Mouse (Mus musculus) frontal cortex, postnatal 36 days (tissue): ENCODE data around the gene AU040320.

Experiments
- DNase-seq, 2 experiments: peaks; one replicate each; pipeline ENCODE4 v3.0.0; 2022; ENCODE audit warnings: low spot score in 2 of 2

The AU040320 gene

DNA sequence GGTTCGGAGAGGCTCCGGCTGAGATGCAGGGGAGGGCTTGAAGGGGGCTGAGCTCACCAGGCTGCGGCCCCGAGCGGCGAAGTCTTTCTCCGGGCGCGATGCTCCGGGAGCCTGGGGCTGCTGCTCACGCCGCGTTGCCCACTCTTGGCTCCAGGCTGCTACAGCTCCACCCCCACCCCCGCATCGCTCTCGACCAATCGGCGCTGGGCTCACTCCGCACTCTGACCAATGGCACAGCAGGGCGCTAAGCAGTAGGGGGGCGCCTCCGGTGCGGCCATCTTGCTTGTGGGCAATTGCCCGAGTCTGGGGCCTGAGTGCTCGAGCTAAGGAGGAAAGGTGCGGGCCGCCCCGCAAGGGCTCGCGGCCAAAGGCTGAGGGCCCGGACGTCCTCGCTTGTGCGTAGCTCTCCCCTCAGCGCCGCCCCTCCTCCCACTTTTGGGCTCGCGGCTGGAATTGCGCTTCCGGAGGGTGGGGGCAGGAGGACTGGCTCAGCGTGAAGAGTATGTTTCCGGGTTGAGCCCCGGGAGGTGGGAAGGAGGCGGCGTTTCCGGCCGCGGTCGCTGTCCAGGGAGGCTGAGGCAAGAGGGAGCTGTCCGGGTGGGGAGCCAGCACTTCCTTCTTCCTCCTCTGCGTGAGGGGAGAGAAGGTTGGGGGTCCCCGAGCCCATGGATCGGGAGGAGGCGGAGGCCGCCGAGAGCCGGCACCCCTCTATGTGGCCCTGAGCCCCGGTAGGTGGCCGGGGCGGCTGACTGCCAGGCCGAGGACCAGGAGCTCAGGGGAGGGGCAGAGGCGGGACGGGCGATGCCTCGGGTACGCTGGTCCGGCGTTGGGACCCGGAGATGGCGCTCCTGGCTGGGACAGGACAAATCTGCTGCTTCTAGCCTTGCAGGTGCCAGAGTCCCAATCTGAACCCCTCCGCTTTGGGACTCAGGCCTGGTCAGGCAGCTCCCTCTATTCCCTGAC is at the start of gene AU040320, which contains the start of gene Ncdn:
TSS of gene AU040320 (plus strand) at position 277 of the 963 bp plus-strand sequence.
TSS of gene Ncdn (minus strand) at position 171 of the 963 bp plus-strand sequence.
- peak; percentile 97 for DNase-seq

DNA sequence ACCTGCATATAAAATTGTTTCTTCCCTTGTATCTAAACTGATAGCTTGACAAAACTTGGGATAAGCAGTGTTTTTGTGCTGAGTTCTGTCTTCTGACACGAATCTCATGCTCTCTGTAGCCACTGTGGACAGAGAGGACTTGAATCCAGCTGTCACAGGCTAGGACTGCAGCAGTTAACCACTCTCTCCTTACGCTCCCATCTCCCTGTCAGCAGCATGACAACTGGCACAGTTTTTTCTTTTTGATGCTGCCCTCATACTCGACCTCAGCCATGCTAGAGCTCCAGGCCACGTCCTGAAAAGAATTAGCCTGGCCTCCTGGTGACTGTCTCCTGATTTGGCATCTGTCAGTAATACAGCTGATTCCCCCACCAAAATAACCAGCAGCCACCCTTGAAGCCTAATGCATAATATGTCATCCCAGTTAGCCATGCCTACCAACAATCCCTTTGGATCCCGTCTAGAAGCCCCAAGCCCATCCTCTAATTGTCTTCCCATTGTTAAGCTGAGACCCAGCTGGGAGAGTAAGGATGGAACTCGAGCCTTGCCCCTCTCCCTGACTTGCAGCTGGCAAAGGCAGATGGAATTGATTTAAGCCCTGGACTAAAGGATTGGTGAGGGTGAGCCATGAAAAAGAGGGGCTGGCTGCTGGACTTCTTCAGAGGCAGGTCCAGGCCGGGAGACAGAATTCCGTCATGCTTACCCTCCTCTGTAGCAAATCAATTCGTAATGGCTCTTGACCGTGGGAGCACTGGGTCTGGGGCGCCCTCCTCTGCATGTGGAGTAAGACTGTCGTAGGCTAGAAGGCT is 46.5 kb upstream of the AU040320 start:
- no peak for DNase-seq

DNA sequence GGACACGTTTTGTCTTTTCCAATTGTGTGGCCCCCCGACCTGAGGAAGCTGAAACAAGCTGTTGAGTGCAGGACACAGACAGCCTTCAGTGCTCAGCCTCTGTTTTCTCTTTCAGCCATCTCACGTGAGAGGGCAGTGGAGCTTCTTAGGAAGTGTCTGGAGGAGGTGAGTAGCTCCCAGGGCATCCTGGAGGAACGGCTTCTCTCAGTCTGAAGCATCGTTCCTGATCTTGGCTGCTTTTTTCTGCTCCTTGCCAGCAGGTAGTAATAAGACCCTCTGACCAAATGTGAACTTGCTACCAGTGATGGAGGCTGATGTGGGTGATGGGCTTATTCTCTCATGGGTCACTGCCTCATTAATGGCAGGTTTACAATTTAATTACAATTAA is 45.9 kb upstream of the AU040320 start:
- DNase-seq: no peak

DNA sequence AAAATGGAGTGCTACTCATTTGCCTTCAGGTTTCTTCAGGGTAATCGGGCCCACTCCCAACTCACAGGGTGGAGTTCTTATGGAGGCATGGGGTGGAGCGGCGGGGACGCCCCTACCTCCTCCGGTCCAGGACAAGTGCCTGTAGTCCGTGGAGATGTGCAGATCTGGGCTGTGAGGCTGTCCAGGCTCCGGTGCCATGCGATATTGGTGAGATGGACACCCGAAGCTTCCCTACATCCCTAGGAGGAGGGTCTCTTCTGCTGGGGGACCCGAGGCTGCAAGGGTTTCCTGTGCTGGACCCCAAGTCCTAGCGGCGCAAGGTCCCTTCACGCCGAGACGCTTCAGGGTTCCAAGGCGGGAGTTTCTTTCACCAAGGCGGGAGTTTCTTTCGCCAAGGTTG is 21.2 kb upstream of the AU040320 start:
- no peak for DNase-seq

DNA sequence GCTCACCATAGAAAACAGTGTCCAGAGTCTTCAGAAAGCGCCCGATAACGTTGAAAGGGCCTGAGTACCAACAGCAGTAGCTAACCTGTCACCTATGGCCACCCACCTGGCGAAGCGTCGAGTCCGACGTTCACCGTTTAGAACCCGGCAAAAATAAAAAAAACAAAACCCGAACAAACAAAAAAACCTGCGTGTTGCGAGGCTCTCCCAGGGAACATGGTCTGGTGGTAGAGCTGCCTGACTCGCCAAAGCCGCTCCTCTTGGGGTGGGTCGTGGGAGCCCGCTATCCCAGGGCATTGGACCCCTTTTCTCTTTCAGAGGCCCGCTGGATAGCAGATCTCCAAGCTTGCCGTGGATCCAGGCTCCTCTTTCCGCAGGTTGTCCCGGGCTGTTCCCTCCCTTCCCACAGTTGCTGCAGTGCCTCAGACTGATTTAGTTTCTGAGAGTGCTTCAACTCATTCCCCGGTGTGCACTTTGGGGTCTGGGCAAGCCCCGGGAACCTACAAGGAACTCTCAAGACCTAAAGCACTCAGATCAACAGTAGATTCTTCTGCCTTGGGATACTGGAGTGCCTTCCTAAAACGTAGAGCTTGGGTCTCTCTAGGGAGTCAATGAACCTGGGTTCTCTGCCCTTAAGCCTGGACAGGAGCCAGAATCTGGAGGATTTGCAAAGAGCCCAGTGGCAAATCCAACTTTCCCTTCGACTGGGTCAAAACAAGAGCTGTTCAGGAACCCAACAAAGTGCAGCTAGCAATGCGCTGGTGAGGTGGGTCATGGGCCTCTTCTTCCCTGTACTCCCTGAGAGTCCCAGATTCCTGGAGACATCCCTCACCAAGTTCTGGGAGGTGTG is 20.6 kb upstream of the AU040320 start:
- DNase-seq: no peak

DNA sequence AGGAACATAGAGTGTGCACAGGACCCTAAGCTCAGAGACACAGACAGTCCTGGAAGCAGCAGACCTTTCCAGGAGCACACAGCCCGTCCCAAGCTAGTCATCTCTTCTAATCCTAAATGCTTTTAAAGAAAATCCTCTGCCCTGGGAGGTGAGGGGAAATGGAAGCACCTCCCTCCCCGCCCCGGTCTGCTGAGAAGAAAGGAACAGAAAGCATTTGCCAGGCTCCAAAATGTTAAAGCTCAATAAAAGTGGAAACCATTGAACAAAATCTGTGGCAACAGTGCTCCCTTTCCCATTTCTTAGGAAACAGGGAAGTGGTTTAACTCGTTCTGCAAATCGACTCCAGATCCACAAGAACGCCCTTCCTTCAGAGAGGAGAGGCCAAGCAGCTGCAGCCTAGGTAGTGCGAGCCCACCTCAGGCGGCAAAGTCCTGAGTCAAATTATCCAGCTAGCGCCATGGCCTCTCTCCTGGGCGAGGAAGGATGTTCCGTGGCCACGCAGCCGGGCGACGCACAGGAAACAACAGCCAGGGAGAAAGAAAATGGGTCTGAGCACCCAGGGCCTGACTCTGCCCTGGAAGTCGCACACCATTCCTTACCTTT is 19.2 kb upstream of the AU040320 start:
- DNase-seq: no peak

DNA sequence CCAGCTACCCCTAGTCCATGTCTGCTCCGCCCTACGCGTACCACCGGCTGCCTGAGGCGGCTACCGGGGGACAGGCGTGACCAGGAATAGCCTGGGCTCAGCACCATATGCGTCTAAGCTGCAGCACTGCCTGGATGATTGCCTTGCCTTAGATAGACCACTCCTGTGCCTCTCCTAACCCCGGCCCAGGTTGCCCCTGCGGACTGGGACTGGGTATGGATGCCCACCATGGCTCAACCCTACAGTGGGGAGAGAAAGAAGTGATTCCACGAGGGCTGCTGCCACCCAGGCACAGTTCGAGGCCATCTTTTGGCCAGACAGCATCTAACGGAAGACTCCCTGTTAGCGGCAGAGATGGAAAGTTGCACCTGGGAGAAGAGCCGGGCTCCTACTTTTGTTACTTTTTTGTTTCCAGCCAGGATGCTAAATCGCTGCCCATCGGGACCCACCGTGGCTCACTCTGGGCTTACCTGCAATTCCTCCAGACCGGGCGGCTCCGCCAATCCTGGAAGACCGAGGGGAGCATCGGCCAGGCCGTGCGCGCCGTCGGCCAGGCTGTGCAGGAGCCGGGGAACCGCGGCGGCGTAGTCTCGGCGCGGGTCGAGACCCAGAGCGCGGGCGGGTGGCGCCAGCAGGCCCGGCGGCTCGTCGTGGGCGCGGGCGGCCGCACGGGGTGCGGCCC is 18.5 kb upstream of the AU040320 start:
- no peak for DNase-seq

DNA sequence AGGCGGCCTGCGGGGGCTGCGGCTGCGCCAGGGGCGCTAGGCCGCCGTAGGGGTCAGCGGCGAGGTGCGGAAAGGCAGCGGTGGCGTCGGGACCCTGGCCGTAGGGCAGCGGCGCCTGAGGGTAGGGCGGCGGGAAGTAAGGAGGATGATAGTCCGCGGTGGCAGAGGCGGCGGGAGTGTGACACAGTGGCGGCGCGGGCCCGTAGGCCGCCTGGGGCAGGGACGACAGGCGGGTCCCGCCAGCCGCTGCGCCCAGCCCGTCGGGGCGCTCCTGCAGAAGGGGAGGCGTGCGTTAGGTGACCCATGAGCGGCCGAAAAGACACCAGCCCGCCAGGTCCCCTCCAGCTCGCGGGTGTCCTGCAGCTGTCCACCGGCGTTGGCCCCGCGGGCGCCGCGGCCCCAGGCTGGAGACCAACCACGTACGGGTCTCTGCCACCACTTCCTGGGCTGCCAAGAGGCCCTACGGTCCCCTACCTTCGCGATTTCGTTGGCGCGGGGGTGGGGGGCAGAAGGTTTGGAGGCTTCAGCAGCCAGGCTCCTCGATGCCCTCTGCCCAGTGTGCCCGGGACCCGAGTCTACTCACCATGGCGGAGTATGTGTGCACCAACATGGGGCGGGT is 17.9 kb upstream of the AU040320 start:
- DNase-seq: no peak

DNA sequence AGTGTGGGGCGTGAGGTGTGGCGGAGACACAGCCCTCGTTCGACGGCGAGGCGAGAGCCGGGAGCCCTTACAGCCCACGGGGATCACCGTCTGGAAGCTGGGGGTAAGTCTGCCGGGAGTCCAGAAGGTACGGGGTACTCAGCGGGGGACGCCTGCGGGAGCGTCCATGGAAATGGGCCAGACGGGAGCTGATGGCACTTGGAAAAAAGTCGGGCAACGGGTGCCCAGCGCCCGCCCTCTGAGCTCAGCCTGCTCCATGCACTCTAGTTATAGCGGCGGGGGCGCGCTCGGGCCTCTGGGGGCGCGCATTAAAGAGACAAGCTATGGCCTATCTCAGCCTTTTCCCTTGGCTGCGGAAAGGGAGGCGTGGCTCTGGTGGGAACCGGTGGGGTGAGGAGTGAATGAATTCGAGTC is 17.3 kb upstream of the AU040320 start, which contains the start of gene Tfap2e:
TSS of gene Tfap2e (minus strand) at position 240 of the 414 bp plus-strand sequence.
- no peak for DNase-seq

DNA sequence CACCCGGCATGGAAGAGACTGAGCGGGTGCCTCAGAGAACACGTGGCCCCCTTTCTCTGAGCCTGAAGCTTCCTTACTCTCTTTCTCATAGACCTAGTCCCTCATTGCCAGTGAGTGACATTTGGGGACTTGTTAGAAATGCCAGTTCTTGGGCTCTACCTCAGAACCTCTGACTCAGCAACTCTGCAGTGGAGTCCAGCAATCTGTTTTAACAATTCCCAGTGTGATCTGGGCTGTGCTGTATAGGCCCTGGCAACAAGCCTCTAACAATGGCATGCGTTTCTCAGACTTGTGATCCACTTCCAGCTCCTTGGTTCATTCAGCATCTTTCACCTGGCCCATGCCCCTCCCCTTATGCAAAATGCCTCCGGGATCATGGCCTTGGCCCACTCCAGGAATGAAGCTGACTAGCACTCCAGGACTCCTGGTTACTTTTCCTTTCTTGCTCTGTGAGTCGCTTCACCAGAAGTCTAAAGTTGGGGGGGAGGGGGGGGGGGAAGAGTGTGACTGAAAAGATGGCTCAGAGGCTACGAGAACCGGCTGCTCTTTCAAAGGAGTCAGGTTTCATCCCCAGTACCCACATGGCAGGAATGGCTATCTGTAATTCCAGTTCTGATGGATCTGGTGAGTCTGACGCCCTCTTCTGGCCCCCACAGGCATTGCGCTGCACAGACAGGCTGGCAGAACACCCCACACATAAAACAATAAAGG is 13.2 kb upstream of the AU040320 start:
- no peak for DNase-seq

DNA sequence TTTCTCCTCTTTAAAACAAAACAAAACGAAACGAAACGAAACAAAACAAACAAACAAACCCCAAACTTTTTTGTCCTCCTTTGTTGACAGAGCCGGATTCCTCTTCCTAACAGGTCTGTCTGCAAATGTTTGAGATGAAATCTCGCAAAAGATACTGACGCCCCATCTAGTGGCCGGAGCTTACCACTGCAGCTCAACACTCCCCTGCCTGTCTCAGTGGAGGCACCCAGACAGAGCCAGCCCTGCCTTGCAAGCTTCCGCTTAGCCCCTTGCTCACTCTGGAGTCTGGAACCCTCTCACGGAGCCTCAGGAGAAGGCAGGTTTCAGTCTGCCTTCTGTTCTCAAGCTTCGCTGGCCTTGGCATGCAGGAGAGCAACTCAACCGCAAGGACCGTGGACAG is 11.9 kb upstream of the AU040320 start:
- peak; percentile 86 to 88 for DNase-seq

DNA sequence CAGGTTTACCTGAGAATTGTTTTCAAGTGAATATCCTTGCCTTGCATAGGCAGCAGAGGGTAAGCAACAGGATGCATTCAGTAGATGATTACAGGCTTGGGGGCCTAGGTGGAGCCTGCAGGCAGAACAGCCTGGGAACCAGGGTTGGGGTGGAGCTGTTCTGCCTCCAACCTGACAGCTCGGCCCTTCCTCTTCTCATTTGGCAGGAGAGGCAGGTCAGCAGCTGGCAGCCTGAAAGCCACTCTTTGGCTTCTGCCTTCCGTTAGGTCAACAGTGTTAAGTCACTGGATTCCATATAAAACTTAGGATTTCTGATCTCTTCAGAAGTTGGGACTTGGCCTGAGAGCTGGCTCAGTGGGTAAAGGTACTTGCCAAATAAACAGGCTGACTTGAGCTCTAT is 10.4 kb upstream of the AU040320 start:
- no peak for DNase-seq

DNA sequence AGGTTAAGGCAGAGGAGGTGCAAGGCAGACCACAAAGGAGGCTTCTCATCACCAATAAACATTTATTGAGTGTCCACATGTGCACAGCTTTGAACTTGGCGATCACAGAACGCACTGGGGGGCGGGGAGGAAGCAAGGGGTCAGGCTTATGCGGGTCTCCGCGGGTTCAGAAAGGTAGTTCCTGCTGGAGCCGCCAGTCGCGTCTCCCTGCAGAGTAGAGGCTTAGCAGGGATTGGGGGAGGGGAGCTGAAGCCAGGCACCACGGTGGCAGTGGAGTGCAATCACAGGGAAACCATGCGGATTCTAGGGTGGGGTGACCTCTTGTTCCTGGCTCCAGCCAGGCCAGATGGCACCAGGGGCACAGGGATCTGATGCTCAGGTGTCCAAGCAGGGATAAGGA is 9.6 kb upstream of the AU040320 start:
- DNase-seq: no peak

DNA sequence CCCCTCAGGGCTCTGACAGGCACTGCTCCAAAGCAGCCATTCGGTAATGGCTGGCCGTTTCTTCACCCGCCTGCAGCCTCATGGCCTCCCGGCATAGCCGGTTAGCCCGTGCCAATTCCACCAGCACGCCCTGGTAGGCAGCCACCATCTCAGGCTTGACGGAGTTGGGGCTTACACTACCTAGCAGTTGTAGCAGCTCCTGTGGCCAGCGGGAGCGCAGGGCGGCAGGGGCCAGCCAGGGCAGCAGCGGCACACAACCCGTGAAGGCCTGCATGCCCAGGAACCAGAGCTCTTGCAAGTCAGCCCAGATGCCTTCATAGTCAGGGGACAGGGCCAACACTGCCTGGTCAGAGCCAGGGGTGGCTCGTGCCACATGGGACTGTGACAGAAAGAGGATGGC is 8.5 kb upstream of the AU040320 start:
- DNase-seq: no peak

DNA sequence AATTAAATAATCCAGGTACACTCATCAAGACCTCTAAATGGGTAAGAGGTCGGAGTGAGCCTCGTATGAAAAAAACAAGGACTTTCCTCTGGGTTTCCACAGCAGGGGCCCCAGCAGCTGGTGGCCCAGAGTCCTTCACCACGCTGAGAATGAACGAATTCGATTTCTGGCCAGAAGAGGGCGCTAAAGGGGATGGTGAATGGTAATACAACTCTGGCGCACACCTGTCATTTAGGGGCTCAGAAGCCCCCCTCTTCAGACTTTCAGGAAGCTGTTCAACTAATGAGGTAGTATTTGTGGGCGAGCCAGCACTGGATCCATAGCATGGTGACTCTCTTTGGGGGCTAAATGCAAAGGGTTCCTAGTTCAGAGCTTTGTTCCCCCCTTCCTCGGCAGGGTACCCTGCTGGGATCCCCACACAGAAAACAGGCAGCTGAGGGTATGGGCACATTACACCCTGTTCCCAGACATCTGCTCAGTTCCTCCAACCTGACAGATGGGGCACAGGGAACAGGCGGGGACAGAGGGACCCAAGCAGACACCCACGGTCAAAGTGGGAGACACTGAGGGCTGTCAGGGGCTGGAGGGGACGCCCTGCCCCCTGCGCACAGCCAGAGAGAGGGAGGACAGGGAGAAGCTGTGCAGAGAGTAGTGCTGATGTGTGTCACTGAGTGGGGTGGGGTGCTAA is 7.7 kb upstream of the AU040320 start:
- peak; percentile 46 to 56 for DNase-seq

DNA sequence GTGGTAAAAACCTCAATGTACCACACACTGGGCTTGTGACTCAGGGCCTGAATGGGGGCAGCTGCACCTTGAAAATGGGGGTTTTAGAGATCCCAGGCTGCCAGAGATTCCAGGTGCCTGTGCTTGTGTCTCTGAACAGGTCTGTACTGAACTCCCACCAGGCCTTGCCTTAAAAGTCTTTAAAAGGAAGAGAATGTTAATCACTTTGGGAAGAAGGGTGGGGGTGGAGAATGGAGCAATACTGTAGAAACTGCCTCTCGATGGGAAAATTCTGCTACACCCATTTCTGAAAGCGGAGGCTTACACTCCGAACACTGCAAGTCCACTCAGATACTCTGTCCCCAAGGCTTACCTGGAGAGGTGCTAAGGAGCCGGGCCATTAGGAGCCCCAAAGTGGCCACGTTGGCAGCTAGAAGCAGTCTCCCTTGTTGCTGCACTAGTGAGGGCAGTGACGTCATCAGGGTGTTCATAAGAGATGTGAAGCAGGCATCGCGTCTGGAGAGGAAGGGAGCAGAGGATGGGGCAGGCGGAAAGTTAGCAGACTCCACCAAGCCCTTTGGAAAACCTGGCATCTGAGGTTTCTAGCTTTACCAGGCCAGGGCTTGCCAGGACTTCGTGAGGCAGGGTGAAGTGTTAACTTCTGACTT is 7.0 kb upstream of the AU040320 start:
- peak in 1 of 2 experiments; percentile 36 for DNase-seq

DNA sequence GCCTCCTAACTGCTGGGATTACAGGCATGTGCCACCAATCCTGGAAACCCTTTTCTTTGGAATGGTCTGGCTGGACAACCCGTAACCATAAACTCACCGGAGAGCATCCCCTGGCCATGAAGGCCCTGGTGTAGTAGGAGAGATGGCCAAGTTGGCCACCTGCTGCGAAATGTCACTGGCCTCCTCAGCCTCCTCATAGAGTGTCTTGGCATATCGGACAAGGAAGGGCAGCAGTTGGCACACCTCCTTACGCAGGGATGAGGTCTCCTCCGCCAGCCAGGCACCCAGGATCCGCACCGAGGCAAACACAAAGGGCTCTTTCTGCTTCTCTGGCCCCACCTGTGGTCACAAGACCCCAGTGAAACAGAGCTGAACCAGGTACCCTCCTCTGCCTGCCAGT is 5.0 kb upstream of the AU040320 start:
- no peak for DNase-seq

DNA sequence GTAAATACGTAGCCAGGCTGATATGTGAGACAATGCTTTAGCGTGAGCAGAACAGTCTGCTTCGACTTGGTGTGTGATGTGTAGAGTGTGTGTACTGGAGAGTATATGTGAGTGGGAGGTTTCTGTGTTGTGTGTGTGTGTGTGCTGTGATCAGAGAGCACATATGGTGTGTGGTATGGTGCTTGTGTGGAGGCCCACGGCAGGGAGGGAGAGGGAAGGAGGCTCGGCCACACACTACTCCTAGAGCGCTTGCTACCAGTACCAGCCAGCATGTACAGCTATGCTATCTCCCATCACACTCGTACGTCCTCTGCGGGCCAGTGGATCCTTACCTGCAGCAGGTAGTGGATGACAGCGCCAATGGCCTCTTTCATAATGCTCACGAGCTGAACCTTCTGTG is 3.8 kb upstream of the AU040320 start:
- DNase-seq: peak; percentile 51 to 68
